Mouse (Mus musculus) hindbrain, embryonic 16.5 days (tissue): ENCODE results near the gene Tifab. TPM values are rescaled to one million over a fixed set of nuclear protein-coding genes. Genes with fewer than 3 reads are reported as not detected.
"Not testable (repeated sequence)": the region's sequence is repeated elsewhere in the genome, so short reads cannot be mapped to it uniquely, and the experiment has no call there.

Source experiments
- ATAC-seq: fragments of 200-750 bp; cut with Nextera tagmentation; 2 replicates; pipeline ENCODE4 v1.8.0; 2017; ENCODE audit warnings: moderate TSS enrichment, moderate library complexity
- H3K27ac ChIP-seq: fragments of 300-500 bp; sonication (generic); 2 replicates; pipeline ENCODE4 v1.5.1; 2014; ENCODE audit warnings: low read depth, mild to moderate bottlenecking, control low read depth, low read length, moderate library complexity
- H3K27me3 ChIP-seq: fragments of 300-500 bp; sonication (generic); replicated peaks from 2 replicates; pipeline ENCODE4 v1.6.1; 2014; ENCODE audit warnings: low read length; ENCODE audit not compliant: control insufficient read depth, insufficient read depth
- H3K36me3 ChIP-seq: fragments of 300-500 bp; sonication (generic); 2 replicates; pipeline ENCODE4 v1.6.1; 2014; ENCODE audit warnings: mild to moderate bottlenecking, low read length, moderate library complexity, mixed read lengths; ENCODE audit not compliant: control insufficient read depth, insufficient read depth
- H3K4me1 ChIP-seq: fragments of 300-500 bp; sonication (generic); 2 replicates; pipeline ENCODE4 v1.6.1; 2014; ENCODE audit warnings: low read depth, low read length; ENCODE audit not compliant: control insufficient read depth, insufficient read depth
- H3K4me2 ChIP-seq: fragments of 300-500 bp; sonication (generic); 2 replicates; pipeline ENCODE4 v1.6.1; 2014; ENCODE audit warnings: mild to moderate bottlenecking, low read length, control low read depth, moderate library complexity
- H3K4me3 ChIP-seq: fragments of 300-500 bp; sonication (generic); 2 replicates; pipeline ENCODE4 v1.5.1; 2014; ENCODE audit warnings: mild to moderate bottlenecking, low read length, control low read depth, moderate library complexity
- H3K9ac ChIP-seq: fragments of 300-500 bp; sonication (generic); 2 replicates; pipeline ENCODE4 v1.6.1; 2014; ENCODE audit warnings: low read depth, mild to moderate bottlenecking, control low read depth, low read length, moderate library complexity
- H3K9me3 ChIP-seq: fragments of 300-500 bp; sonication (generic); 2 replicates; pipeline ENCODE4 v1.6.1; 2014; ENCODE audit warnings: mild to moderate bottlenecking, low read length, moderate library complexity; ENCODE audit not compliant: control insufficient read depth
- WGBS: fragments of 180-500 bp; shearing (Covaris S2); extraction: QIAGEN DNeasy Blood & Tissue Kit; methylation state at CpG from one replicate; pipeline ENCODE4 v1.1.7; 2014; 5-methylcytosine and 5-hydroxymethylcytosine counted together
- polyA plus RNA-seq: library from polyadenylated mRNA; unstranded; fragments of >200 nt; fragmentation: Nextera tagmentation; extraction: Ambion mirVana; gene quantifications from 2 replicates; pipeline ENCODE4 v1.2.1, GENCODE M21; 2015

The Tifab gene
- polyA plus RNA-seq, 1 experiment from 2014 or later = 1.0 TPM

DNA sequence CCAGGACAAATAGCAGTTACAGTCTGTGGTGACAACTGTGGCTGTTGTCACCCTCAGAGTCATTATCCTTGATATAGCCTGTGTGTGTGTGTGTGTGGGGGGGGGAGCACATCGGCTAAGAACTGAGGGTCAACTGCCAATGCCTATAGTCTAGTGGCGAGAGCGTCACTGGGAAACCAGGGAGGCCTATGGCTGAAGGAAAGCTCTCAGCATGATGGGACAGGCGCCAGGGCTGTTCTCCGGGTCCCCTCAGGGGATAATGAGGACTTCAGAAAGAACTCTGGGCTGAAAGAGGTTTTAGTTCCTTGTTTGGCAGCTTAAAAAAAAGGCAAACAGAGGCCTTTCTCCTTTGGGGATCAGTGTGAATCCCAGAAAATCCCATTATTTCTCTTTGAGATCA, 35.9 kb upstream of the Tifab start:
- H3K4me3 ChIP-seq = no peak overlapping the region
- ATAC-seq = peak; percentile 70
- no peak overlapping the region for H3K4me2 ChIP-seq
- no peaks in the 10 kb centered on the region for H3K36me3 ChIP-seq
- H3K9ac ChIP-seq = no peak overlapping the region
- peaks cover 5% of the 10 kb centered on the region for H3K9me3 ChIP-seq
- H3K27ac ChIP-seq = peak overlapping the region; percentile 36; the same call in 1 of the 2 replicates
- no peaks in the 10 kb centered on the region for H3K4me1 ChIP-seq
- peaks cover 5% of the 10 kb centered on the region for H3K27me3 ChIP-seq
- 42% methylated on average over 5 of the region's 5 CpGs for WGBS

DNA sequence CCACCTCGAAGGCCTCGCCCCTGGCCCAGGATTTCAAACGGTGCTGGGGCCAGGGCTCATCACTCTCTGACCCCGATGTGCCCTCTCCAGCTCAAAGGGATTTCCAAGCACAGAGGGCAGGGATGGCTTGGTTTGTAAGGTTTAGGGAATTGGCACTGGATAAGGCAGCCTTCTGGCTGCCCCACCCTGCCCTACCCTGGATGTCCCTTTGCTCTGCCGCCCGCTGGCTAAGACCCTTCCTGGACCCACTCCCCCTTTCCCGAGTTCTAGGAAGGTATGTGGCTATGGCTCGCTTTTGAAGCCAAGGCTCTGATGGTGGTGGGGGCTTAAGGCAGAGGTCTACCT, 30.4 kb upstream of the Tifab start:
- peaks cover 8% of the 10 kb centered on the region for H3K4me1 ChIP-seq
- no peak overlapping the region for H3K4me3 ChIP-seq
- peak overlapping the region; percentile 47 for H3K4me2 ChIP-seq
- H3K36me3 ChIP-seq = no peaks in the 10 kb centered on the region
- H3K9me3 ChIP-seq = peaks cover 5% of the 10 kb centered on the region
- peaks cover 13% of the 10 kb centered on the region for H3K27me3 ChIP-seq
- H3K9ac ChIP-seq = 0 out of 2 replicates have a peak overlapping the region, but pooled peaks have one; percentile 50
- WGBS = 7% methylated on average over 8 of the region's 8 CpGs
- H3K27ac ChIP-seq = no peak overlapping the region
- 0 out of 2 replicates have a peak, but pooled peaks have one; percentile 20 for ATAC-seq

GRCm38 (mm10) chr13:56208225-56209066, 29.8 kb upstream of the Tifab start:
- H3K4me1 ChIP-seq = peaks cover 8% of the 10 kb centered on the region
- peaks cover 13% of the 10 kb centered on the region for H3K27me3 ChIP-seq
- peak overlapping the region; percentile 47 for H3K4me2 ChIP-seq
- peaks cover 5% of the 10 kb centered on the region for H3K9me3 ChIP-seq
- H3K4me3 ChIP-seq = no peak overlapping the region
- 0 out of 2 replicates have a peak overlapping the region, but pooled peaks have one; percentile 50 for H3K9ac ChIP-seq
- ATAC-seq = peak; percentile 30; the same call in 1 of the 2 replicates
- no peak overlapping the region for H3K27ac ChIP-seq
- no peaks in the 10 kb centered on the region for H3K36me3 ChIP-seq
- WGBS = 4% methylated on average over 33 of the region's 35 CpGs

GRCm38 (mm10) chr13:56199506-56199905, 20.8 kb upstream of the Tifab start:
- Histone ChIP-seq H3K4me1 (no peaks in the 10 kb centered on the region), H3K27me3 (peaks cover 16% of the 10 kb centered on the region; the same call in 1 of the 2 replicates), H3K27ac (no peak overlapping the region), H3K9ac (no peak overlapping the region), H3K4me3 (no peak overlapping the region), H3K36me3 (no peaks in the 10 kb centered on the region), H3K9me3 (no peaks in the 10 kb centered on the region), H3K4me2 (no peak overlapping the region)
- no peak for ATAC-seq
- 44% methylated on average over 8 of the region's 8 CpGs for WGBS

GRCm38 (mm10) chr13:56197473-56198266, 19.0 kb upstream of the Tifab start:
- Histone ChIP-seq H3K9me3 (no peaks in the 10 kb centered on the region), H3K27me3 (peaks cover 16% of the 10 kb centered on the region; the same call in 1 of the 2 replicates), H3K4me3 (no peak overlapping the region), H3K4me2 (peak overlapping the region; percentile 6; the same call in 1 of the 2 replicates), H3K9ac (no peak overlapping the region), H3K27ac (no peak overlapping the region), H3K4me1 (no peaks in the 10 kb centered on the region), H3K36me3 (no peaks in the 10 kb centered on the region)
- WGBS = 8% methylated on average over 15 of the region's 15 CpGs
- ATAC-seq = peak; percentile 85

DNA sequence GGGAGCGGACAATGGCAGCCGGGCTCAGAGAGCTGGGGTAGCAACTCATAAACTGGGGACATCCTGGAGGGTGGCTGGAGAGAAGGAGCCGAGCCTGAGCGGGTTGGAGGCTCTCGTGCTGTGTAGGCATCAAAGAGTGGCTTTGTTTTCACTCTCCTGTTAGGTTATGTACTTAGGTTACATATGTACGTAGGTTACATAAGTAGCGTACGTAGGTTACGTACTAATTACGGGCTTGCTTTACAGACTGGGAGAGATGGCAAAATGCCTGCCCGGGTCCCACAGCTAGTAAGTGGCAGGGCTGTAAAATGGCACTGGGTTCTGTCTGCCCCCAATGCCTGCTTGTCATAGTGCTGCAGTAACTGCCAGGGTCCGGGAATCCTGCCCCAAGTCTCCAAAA, 18.3 kb upstream of the Tifab start:
- 62% methylated on average over 12 of the region's 12 CpGs for WGBS
- Histone ChIP-seq H3K4me1 (no peaks in the 10 kb centered on the region), H3K4me3 (no peak overlapping the region), H3K36me3 (no peaks in the 10 kb centered on the region), H3K27ac (no peak overlapping the region), H3K9me3 (no peaks in the 10 kb centered on the region), H3K4me2 (peak overlapping the region; percentile 6; the same call in 1 of the 2 replicates), H3K27me3 (peaks cover 16% of the 10 kb centered on the region; the same call in 1 of the 2 replicates), H3K9ac (no peak overlapping the region)
- no peak; the same call in 1 of the 2 replicates for ATAC-seq

DNA sequence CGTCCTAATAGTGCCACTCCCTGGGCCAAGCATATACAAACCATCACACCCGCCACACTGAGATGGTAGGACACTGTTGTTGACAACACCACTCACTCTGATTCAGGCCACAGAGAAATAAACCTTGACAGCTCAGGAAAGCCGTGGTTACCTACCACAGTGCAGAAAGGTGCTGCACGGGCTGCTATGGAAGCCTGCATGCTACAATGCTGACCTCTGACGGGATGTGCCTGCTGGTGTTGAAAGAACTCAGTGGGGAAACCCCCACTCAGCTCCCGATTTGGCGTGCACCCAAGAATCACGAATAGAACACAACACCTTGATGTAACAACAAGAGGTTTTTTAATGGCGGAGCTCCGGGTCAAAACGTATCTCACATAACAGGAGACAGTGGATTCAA, 17.1 kb upstream of the Tifab start:
- H3K4me3 ChIP-seq, H3K27ac ChIP-seq, H3K9ac ChIP-seq, H3K4me2 ChIP-seq, ATAC-seq, H3K36me3 ChIP-seq, H3K4me1 ChIP-seq, H3K9me3 ChIP-seq: not testable (repeated sequence)
- H3K27me3 ChIP-seq = peaks cover 16% of the 10 kb centered on the region; the same call in 1 of the 2 replicates
- 86% methylated on average over 11 of the region's 11 CpGs for WGBS

GRCm38 (mm10) chr13:56194181-56194580, 15.5 kb upstream of the Tifab start:
- not testable (repeated sequence) for H3K4me3 ChIP-seq, ATAC-seq, H3K4me2 ChIP-seq, H3K9me3 ChIP-seq, H3K27ac ChIP-seq, H3K36me3 ChIP-seq, H3K4me1 ChIP-seq, H3K9ac ChIP-seq
- 94% methylated on average over 11 of the region's 11 CpGs for WGBS
- peaks cover 13% of the 10 kb centered on the region; the same call in 1 of the 2 replicates for H3K27me3 ChIP-seq

DNA sequence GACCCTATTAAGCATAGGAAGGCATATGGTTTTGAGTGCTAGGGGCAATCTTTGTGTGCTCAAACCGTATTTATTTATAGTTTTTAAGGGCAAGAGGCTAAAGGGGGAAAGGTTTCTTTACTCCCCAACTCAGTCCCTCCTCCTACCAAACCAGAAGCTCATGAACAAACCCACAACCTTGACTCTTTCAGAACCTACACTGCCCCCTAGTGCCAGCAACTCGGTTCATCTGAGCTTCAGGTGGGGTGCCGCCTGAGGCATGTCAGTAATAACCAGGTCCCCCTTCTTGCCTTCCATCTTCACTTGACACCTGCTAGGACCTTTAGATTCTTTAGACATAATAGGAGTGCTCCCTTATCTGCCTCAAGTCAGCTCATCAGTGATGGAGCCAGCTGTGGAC, 12.5 kb upstream of the Tifab start:
- Histone ChIP-seq H3K27ac (no peak overlapping the region), H3K9me3 (no peaks in the 10 kb centered on the region), H3K36me3 (no peaks in the 10 kb centered on the region), H3K9ac (no peak overlapping the region), H3K27me3 (no peaks in the 10 kb centered on the region; the same call in 1 of the 2 replicates), H3K4me1 (no peaks in the 10 kb centered on the region), H3K4me3 (no peak overlapping the region), H3K4me2 (no peak overlapping the region)
- 49% methylated on average over 3 of the region's 3 CpGs for WGBS
- ATAC-seq = no peak
